Mouse (Mus musculus): ENCODE measurements at regions not wholly inside any gene's neighbourhood (a gene's known extent, or its start where the extent isn't known, plus 50 kb on each side); places are given as distances from the start of the nearest gene placed in this dataset.
A peak's percentile ranks its signal among the peaks of the same experiment; 100 is the strongest.

- no peaks in the 10 kb centered on the region for H3K27me3 ChIP-seq
- no peak for DNase-seq (ENCODE audit: low read depth, low spot score)
- CTCF ChIA-PET, result interaction anchor here (0.9 to 1.2 kb wide), 2 partner anchors 10 to 15 kb away, joined by 3 read pairs; no protein-coding TSS in a partner anchor
- POLR2A ChIA-PET, result no interaction called here
- TF ChIP-seq CTCF (IDR thresholded peaks at IDR 0.05), result no peak
- no peak for ATAC-seq
- in situ Hi-C loops (cut with MboI; ENCODE audit: low pct_unique_long_range_greater_than_20kb), result no loop called here
These were observed 55.2 kb upstream of the Rcn1 start for GRCm38 (mm10) chr2:105454353-105454752.

- in situ Hi-C loops (cut with MboI; ENCODE audit: low pct_unique_long_range_greater_than_20kb), result no loop called here
- no peak for TF ChIP-seq CTCF (IDR thresholded peaks at IDR 0.05)
- DNase-seq (ENCODE audit: low read depth, low spot score) (no peak), ATAC-seq (no peak)
- POLR2A ChIA-PET, result no interaction called here
- H3K27me3 ChIP-seq, result no peaks in the 10 kb centered on the region
- CTCF ChIA-PET, result interaction anchor here (0.9 kb wide), 1 partner anchor 10 kb away, joined by 3 read pairs; no protein-coding TSS in a partner anchor
These were observed 55.7 kb upstream of the Rcn1 start for GRCm38 (mm10) chr2:105454836-105455235.

- no peak for DNase-seq (ENCODE audit: low read depth, low spot score)
- TF ChIP-seq CTCF (IDR thresholded peaks at IDR 0.05), result no peak
- ChIA-PET CTCF (interaction anchor here (1.3 kb wide), 1 partner anchor 14 kb away, joined by 4 read pairs; no protein-coding TSS in a partner anchor), POLR2A (no interaction called here)
- no peaks in the 10 kb centered on the region for H3K27me3 ChIP-seq
- in situ Hi-C loops (cut with MboI; ENCODE audit: low pct_unique_long_range_greater_than_20kb), result no loop called here
- ATAC-seq, result no peak
These were observed 59.5 kb upstream of the Rcn1 start for GRCm38 (mm10) chr2:105458643-105459042.

- DNase-seq (ENCODE audit: low read depth, low spot score) (no peak), ATAC-seq (no peak)
- no peaks in the 10 kb centered on the region for H3K27me3 ChIP-seq
- in situ Hi-C loops (cut with MboI; ENCODE audit: low pct_unique_long_range_greater_than_20kb), result no loop called here
- CTCF ChIA-PET, result no interaction called here
- POLR2A ChIA-PET, result no interaction called here
- no peak for TF ChIP-seq CTCF (IDR thresholded peaks at IDR 0.05)
These were observed 60.4 kb upstream of the Rcn1 start for GRCm38 (mm10) chr2:105459512-105459911.

GRCm38 (mm10) chr2:105465630-105466029 lies 66.5 kb upstream of the Rcn1 start:
- ChIA-PET CTCF (no interaction called here), POLR2A (no interaction called here)
- in situ Hi-C loops (cut with MboI; ENCODE audit: low pct_unique_long_range_greater_than_20kb), result loop anchor here (5.0 kb wide), 1 partner anchor 617 kb away; no protein-coding TSS in a partner anchor
- DNase-seq (ENCODE audit: low read depth, low spot score), result no peak
- TF ChIP-seq CTCF (IDR thresholded peaks at IDR 0.05), result no peak
- no peak for ATAC-seq
- H3K27me3 ChIP-seq, result no peaks in the 10 kb centered on the region

GRCm38 (mm10) chr2:105468930-105469329 lies 69.8 kb upstream of the Rcn1 start:
- ATAC-seq, result peak; percentile 79
- TF ChIP-seq CTCF (IDR thresholded peaks at IDR 0.05), result peak; percentile 78
- ChIA-PET POLR2A (interaction anchor here (0.7 kb wide), 1 partner anchor 24 kb away, joined by 3 read pairs; no protein-coding TSS in a partner anchor), CTCF (interaction anchor here (0.7 to 1.6 kb wide), 14 partner anchors 10 to 725 kb away, joined by 3 to 7 read pairs (median 3); no protein-coding TSS in a partner anchor)
- H3K27me3 ChIP-seq, result no peaks in the 10 kb centered on the region
- in situ Hi-C loops (cut with MboI; ENCODE audit: low pct_unique_long_range_greater_than_20kb), result loop anchor here (5.0 kb wide), 1 partner anchor 613 kb away; no protein-coding TSS in a partner anchor
- no peak for DNase-seq (ENCODE audit: low read depth, low spot score)

- ATAC-seq (no peak), DNase-seq (ENCODE audit: low read depth, low spot score) (no peak)
- H3K27me3 ChIP-seq, result no peaks in the 10 kb centered on the region
- POLR2A ChIA-PET, result interaction anchor here (0.6 kb wide), 1 partner anchor 76 kb away, joined by 5 read pairs; no protein-coding TSS in a partner anchor
- no peak for TF ChIP-seq CTCF (IDR thresholded peaks at IDR 0.05)
- CTCF ChIA-PET, result no interaction called here
- in situ Hi-C loops (cut with MboI; ENCODE audit: low pct_unique_long_range_greater_than_20kb), result no loop called here
These were observed 77.0 kb upstream of the Rcn1 start for GRCm38 (mm10) chr2:105476028-105476677.

GRCm38 (mm10) chr2:105481990-105482592 lies 83.0 kb upstream of the Rcn1 start:
- CTCF ChIA-PET, result interaction anchor here (2.5 kb wide), 1 partner anchor 13 kb away, joined by 7 read pairs; no protein-coding TSS in a partner anchor

GRCm38 (mm10) chr2:105484496-105484895 lies 85.4 kb upstream of the Rcn1 start:
- in situ Hi-C loops (cut with MboI; ENCODE audit: low pct_unique_long_range_greater_than_20kb), result no loop called here
- no peaks in the 10 kb centered on the region for H3K27me3 ChIP-seq
- ATAC-seq (no peak), DNase-seq (ENCODE audit: low read depth, low spot score) (no peak)
- ChIA-PET CTCF (no interaction called here), POLR2A (interaction anchor here (0.6 kb wide), 1 partner anchor 1905 kb away, joined by 3 read pairs; no protein-coding TSS in a partner anchor)
- TF ChIP-seq CTCF (IDR thresholded peaks at IDR 0.05), result no peak

More at GRCm38 (mm10) chr2:105481990-105482592, 83.0 kb upstream of the Rcn1 start:
- in situ Hi-C loops (cut with MboI; ENCODE audit: low pct_unique_long_range_greater_than_20kb), result no loop called here
- POLR2A ChIA-PET, result no interaction called here
- DNase-seq (ENCODE audit: low read depth, low spot score) (no peak), ATAC-seq (no peak)
- no peak for TF ChIP-seq CTCF (IDR thresholded peaks at IDR 0.05)
- no peaks in the 10 kb centered on the region for H3K27me3 ChIP-seq

GRCm38 (mm10) chr2:105485286-105485685 lies 86.2 kb upstream of the Rcn1 start:
- ATAC-seq (no peak), DNase-seq (ENCODE audit: low read depth, low spot score) (no peak)
- ChIA-PET CTCF (no interaction called here), POLR2A (no interaction called here)
- in situ Hi-C loops (cut with MboI; ENCODE audit: low pct_unique_long_range_greater_than_20kb), result no loop called here
- no peaks in the 10 kb centered on the region for H3K27me3 ChIP-seq
- no peak for TF ChIP-seq CTCF (IDR thresholded peaks at IDR 0.05)

- no peak for TF ChIP-seq CTCF (IDR thresholded peaks at IDR 0.05)
- peaks cover 5% of the 10 kb centered on the region for H3K27me3 ChIP-seq
- in situ Hi-C loops (cut with MboI; ENCODE audit: low pct_unique_long_range_greater_than_20kb), result no loop called here
- DNase-seq (ENCODE audit: low read depth, low spot score) (no peak), ATAC-seq (no peak)
- POLR2A ChIA-PET, result no interaction called here
- CTCF ChIA-PET, result no interaction called here
These were observed 96.7 kb upstream of the Rcn1 start for GRCm38 (mm10) chr2:105495796-105496195.

All from Patski (cell line).